Comparison of ENCODE assay signal across 26 mouse cellular contexts in the genomic region with DNA sequence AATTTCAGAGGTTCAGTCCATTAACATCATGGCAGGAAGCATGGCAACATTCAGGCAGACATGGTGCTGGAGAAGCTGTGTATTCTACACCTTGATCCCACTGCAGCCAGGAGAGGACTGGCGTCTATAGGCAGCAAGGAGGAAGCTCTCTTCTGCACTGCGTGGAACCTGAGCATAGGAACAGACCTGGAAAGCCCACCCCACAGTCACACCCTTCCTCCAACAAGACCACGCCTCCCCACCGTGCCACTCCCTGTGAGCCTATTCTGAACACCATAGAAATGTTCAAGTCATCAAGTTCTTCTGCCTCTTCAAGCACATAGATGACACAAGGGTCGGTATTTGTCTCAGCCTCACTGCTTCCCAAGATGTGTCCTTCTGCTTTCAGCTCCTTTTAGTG.
"Had no signal": no experiment of that assay in that cellular context is flagged by ENCODE, and none has a peak within 500 bp of the region (broad histone marks: within the 10 kb centered on the region; RNA-seq: fewer than 3 reads in every experiment).

No protein-coding gene starts in this region.

- H3K4me3 ChIP-seq: embryonic facial prominence, embryonic 10.5 days; embryonic facial prominence, embryonic 12.5 days; embryonic facial prominence, embryonic 13.5 days; embryonic facial prominence, embryonic 15.5 days; erythroblast, embryonic 14.5 days; forebrain, embryonic 10.5 days; forebrain, embryonic 12.5 days; forebrain, embryonic 13.5 days; forebrain, embryonic 15.5 days; gastrocnemius, adult 2 months; heart, adult 2 months; heart, embryonic 10.5 days; heart, embryonic 12.5 days had no signal

- H3K9me3 ChIP-seq: embryonic facial prominence, embryonic 10.5 days; embryonic facial prominence, embryonic 12.5 days; embryonic facial prominence, embryonic 15.5 days; forebrain, embryonic 10.5 days; forebrain, embryonic 12.5 days; forebrain, embryonic 15.5 days; heart, embryonic 10.5 days; heart, embryonic 12.5 days had no signal

- H3K36me3 ChIP-seq: embryonic facial prominence, embryonic 10.5 days; embryonic facial prominence, embryonic 12.5 days; embryonic facial prominence, embryonic 13.5 days; embryonic facial prominence, embryonic 15.5 days; forebrain, embryonic 10.5 days; forebrain, embryonic 12.5 days; forebrain, embryonic 15.5 days; heart, embryonic 10.5 days; heart, embryonic 12.5 days had no signal

- H3K27me3 ChIP-seq: embryonic facial prominence, embryonic 12.5 days; embryonic facial prominence, embryonic 13.5 days; embryonic facial prominence, embryonic 15.5 days; forebrain, embryonic 12.5 days; forebrain, embryonic 13.5 days; forebrain, embryonic 15.5 days; heart, embryonic 12.5 days had no signal

- DNase-seq: cerebellum, postnatal 10 days; cerebellum, postnatal 14 days; cerebellum, postnatal 25 days; cerebellum, postnatal 36 days; embryo, embryonic 11 days; forebrain, postnatal 0 days; gastrocnemius, adult 2 months; gastrocnemius, postnatal 10 days; gastrocnemius, postnatal 14 days; gastrocnemius, postnatal 25 days; gastrocnemius, postnatal 36 days; heart, adult 18-20 months; heart, adult 2 months had no signal

- H3K9ac ChIP-seq: embryonic facial prominence, embryonic 12.5 days; embryonic facial prominence, embryonic 13.5 days; embryonic facial prominence, embryonic 15.5 days; forebrain, embryonic 12.5 days; forebrain, embryonic 13.5 days; forebrain, embryonic 15.5 days; forebrain, postnatal 0 days; heart, embryonic 12.5 days had no signal

- H3K27ac ChIP-seq: embryonic facial prominence, embryonic 10.5 days; embryonic facial prominence, embryonic 12.5 days; embryonic facial prominence, embryonic 13.5 days; embryonic facial prominence, embryonic 15.5 days; forebrain, embryonic 10.5 days; forebrain, embryonic 12.5 days; forebrain, embryonic 13.5 days; forebrain, embryonic 15.5 days; gastrocnemius, adult 2 months; heart, adult 2 months; heart, embryonic 10.5 days had no signal

- ATAC-seq: forebrain, embryonic 13.5 days; forebrain, embryonic 14.5 days; forebrain, embryonic 15.5 days; forebrain, embryonic 16.5 days; forebrain, postnatal 0 days had no signal

- H3K4me2 ChIP-seq: embryonic facial prominence, embryonic 12.5 days; embryonic facial prominence, embryonic 13.5 days; embryonic facial prominence, embryonic 15.5 days; forebrain, embryonic 12.5 days; forebrain, embryonic 13.5 days; forebrain, embryonic 15.5 days; heart, embryonic 12.5 days had no signal

- H3K4me1 ChIP-seq: embryonic facial prominence, embryonic 12.5 days; embryonic facial prominence, embryonic 13.5 days; embryonic facial prominence, embryonic 15.5 days; forebrain, embryonic 10.5 days; forebrain, embryonic 12.5 days; forebrain, embryonic 13.5 days; forebrain, embryonic 15.5 days; heart, embryonic 12.5 days had no signal
